Mouse (Mus musculus) intestine, postnatal 0 days (tissue): ENCODE results near the gene Cyfip2. TPM values are rescaled to one million over a fixed set of nuclear protein-coding genes. Genes with fewer than 3 reads are reported as not detected.
A peak's percentile ranks its signal among the peaks of the same experiment; 100 is the strongest.

Experiments
- ATAC-seq: fragments of 200-750 bp; cut with Nextera tagmentation; 2 replicates; pipeline ENCODE4 v1.8.0; 2017; ENCODE audit warnings: mild to moderate bottlenecking, moderate TSS enrichment, moderate library complexity
- H3K27ac ChIP-seq: fragments of 300-500 bp; sonication (generic); 2 replicates; pipeline ENCODE4 v1.5.1; 2014; ENCODE audit warnings: mild to moderate bottlenecking, low read depth, low read length, moderate library complexity
- H3K27me3 ChIP-seq: fragments of 300-500 bp; sonication (generic); replicated peaks from 2 replicates; pipeline ENCODE4 v1.6.1; 2014; ENCODE audit warnings: low read length, mixed read lengths; ENCODE audit not compliant: control insufficient read depth, insufficient read depth
- H3K36me3 ChIP-seq: fragments of 300-500 bp; sonication (generic); 2 replicates; pipeline ENCODE4 v1.6.1; 2014; ENCODE audit warnings: mild to moderate bottlenecking, moderate library complexity; ENCODE audit not compliant: control insufficient read depth, insufficient read depth
- H3K4me1 ChIP-seq: fragments of 300-500 bp; sonication (generic); replicated peaks from 2 replicates; pipeline ENCODE4 v1.6.1; 2014; ENCODE audit warnings: antibody characterized with exemption, low read length, mixed read lengths; ENCODE audit not compliant: control insufficient read depth, insufficient read depth
- H3K4me2 ChIP-seq: fragments of 300-500 bp; sonication (generic); replicated peaks from 2 replicates; pipeline ENCODE4 v1.6.1; 2014; ENCODE audit warnings: low read depth, mild to moderate bottlenecking, moderate library complexity
- H3K4me3 ChIP-seq: fragments of 300-500 bp; sonication (generic); 2 replicates; pipeline ENCODE4 v1.5.1; 2014; ENCODE audit warnings: low read depth, low read length
- H3K9ac ChIP-seq: fragments of 300-500 bp; sonication (generic); 2 replicates; pipeline ENCODE4 v1.6.1; 2014; ENCODE audit warnings: mild to moderate bottlenecking, low read depth, low read length
- H3K9me3 ChIP-seq: fragments of 300-500 bp; sonication (generic); 2 replicates; pipeline ENCODE4 v1.6.1; 2016; ENCODE audit warnings: mixed run types; ENCODE audit not compliant: control insufficient read depth
- CTCF ChIP-seq: sonication (generic); IDR thresholded peaks from 2 replicates; pipeline ENCODE4 v1.5.1; 2016; ENCODE audit warnings: low read depth, mild to moderate bottlenecking, control low read depth, antibody characterized with exemption, moderate library complexity
- WGBS: fragments of 180-500 bp; shearing (Covaris S2); extraction: QIAGEN DNeasy Blood & Tissue Kit; methylation state at CpG from one replicate; pipeline ENCODE4 v1.1.7; 2014; 5-methylcytosine and 5-hydroxymethylcytosine counted together
- microRNA-seq: library from miRNA; unstranded; fragments of <30 nt; microRNA quantifications from one replicate; pipeline ENCODE4, GENCODE M21; 2016
- polyA plus RNA-seq: library from polyadenylated mRNA; unstranded; fragments of >200 nt; fragmentation: Nextera tagmentation; extraction: Ambion mirVana; gene quantifications from 2 replicates; pipeline ENCODE4 v1.2.1, GENCODE M21; 2015

Cyfip2 gene
- polyA plus RNA-seq, 1 experiment from 2014 or later = 2.0 TPM

GRCm38 (mm10) chr11:46157462-46157861, 155.2 kb downstream of the Cyfip2 start:
- ATAC-seq = no peak

GRCm38 (mm10) chr11:46156945-46157344, 155.7 kb downstream of the Cyfip2 start:
- ATAC-seq = no peak
- TF ChIP-seq CTCF = no peak
- H3K4me1 ChIP-seq = no peaks in the 10 kb centered on the region
- H3K4me2 ChIP-seq = no peak overlapping the region
- no peak overlapping the region for H3K9ac ChIP-seq
- no peaks in the 10 kb centered on the region for H3K9me3 ChIP-seq
- H3K36me3 ChIP-seq = no peaks in the 10 kb centered on the region
- H3K27me3 ChIP-seq = no peaks in the 10 kb centered on the region
- H3K27ac ChIP-seq = no peak overlapping the region
- WGBS = 89% methylated on average over 8 of the region's 8 CpGs
- H3K4me3 ChIP-seq = no peak overlapping the region

More at GRCm38 (mm10) chr11:46157462-46157861, 155.2 kb downstream of the Cyfip2 start:
- H3K36me3 ChIP-seq = no peaks in the 10 kb centered on the region
- no peak overlapping the region for H3K4me3 ChIP-seq
- no peaks in the 10 kb centered on the region for H3K4me1 ChIP-seq
- H3K27ac ChIP-seq = no peak overlapping the region
- H3K4me2 ChIP-seq = no peak overlapping the region
- H3K27me3 ChIP-seq = no peaks in the 10 kb centered on the region
- H3K9me3 ChIP-seq = no peaks in the 10 kb centered on the region
- TF ChIP-seq CTCF = peak; percentile 43
- no peak overlapping the region for H3K9ac ChIP-seq

DNA sequence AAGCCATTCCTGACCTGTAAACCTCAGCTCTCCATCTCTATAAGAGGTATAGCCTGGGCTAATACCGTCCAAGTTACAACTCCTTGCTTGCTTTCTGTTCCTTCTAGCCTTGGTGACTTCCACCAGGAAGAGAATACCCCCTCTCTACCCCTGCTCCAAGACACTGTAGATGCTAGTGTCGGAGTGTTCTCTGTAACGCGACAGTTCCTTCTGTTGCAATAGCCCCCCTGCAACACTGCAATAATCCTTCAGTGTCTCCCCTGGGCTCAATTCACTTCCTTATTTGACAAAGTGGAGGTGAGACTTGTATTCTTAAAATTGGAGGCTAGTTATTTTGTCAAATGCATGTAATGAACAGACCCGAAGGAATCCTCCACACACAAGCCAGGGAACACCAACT, 166.0 kb downstream of the Cyfip2 start:
- no peak for TF ChIP-seq CTCF
- Histone ChIP-seq H3K27ac (no peak overlapping the region), H3K4me1 (no peaks in the 10 kb centered on the region), H3K9ac (no peak overlapping the region), H3K4me2 (no peak overlapping the region), H3K9me3 (no peaks in the 10 kb centered on the region), H3K4me3 (no peak overlapping the region), H3K27me3 (no peaks in the 10 kb centered on the region), H3K36me3 (no peaks in the 10 kb centered on the region; the same call in 1 of the 2 replicates)
- no peak for ATAC-seq
- 88% methylated on average over 5 of the region's 5 CpGs for WGBS

DNA sequence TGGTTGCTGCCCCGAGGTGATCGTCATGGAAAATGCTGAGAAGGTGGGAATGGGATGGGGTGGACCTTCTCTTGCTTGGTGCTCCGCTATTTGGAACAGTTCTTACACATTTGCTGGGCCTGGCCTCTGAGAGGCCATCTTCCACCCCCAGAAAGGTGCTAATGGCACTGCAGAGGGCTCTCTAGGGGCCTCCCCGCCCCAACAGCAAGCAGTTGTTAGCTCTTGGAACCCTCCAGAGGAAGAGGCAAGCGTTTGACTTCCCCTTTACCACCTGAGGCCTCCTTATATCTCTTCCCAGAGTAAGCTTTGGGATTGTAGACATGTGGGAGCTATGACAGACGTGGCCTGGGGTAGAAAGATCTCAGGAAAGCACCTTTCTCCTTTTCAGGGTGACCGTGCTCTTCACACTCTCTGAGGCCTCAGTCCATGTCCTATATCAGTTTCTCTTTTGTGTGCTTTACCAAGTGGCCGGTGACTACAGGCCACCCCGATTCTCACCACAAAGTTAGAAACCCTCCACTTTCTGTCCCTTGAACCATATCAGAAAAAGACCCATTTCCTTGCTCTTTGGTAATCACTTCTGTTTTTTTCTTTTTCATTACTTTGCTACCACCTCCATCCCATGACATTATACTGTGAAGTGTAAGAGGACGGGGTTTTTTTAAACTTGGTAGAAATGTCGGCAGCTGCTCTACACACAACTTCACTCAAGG, 167.3 kb downstream of the Cyfip2 start:
- Histone ChIP-seq H3K36me3 (peaks cover 7% of the 10 kb centered on the region; the same call in 1 of the 2 replicates), H3K27ac (no peak overlapping the region), H3K4me3 (no peak overlapping the region), H3K9ac (no peak overlapping the region), H3K4me2 (no peak overlapping the region), H3K4me1 (no peaks in the 10 kb centered on the region), H3K9me3 (no peaks in the 10 kb centered on the region), H3K27me3 (no peaks in the 10 kb centered on the region)
- 91% methylated on average over 11 of the region's 11 CpGs for WGBS
- no peak for ATAC-seq
- TF ChIP-seq CTCF = no peak

Small RNA genes within 50 kb of the gene (microRNA-seq; reads per million reads assigned to microRNA genes)
- gene Mir7239 = not detected

Other genes with a start within 250 kb of the Cyfip2 start
- gene Nipal4, start 146.4 kb downstream of the Cyfip2 start, polyA plus RNA-seq = 2.1 and 2.9 TPM in 2 replicates
- gene Fndc9, start 77.3 kb downstream of the Cyfip2 start, polyA plus RNA-seq = 0.10 and 0.17 TPM in 2 replicates
- gene Itk, start 76.7 kb upstream of the Cyfip2 start, polyA plus RNA-seq = 0.07 and 0.09 TPM in 2 replicates
- not detected in 2 replicates for gene Fam71b, start 83.7 kb upstream of the Cyfip2 start, polyA plus RNA-seq
- gene Med7, start 124.1 kb upstream of the Cyfip2 start, polyA plus RNA-seq = 40.6 and 43.0 TPM in 2 replicates
- 0.21 and 0.22 TPM in 2 replicates for gene Havcr2, start 142.1 kb upstream of the Cyfip2 start, polyA plus RNA-seq
- not detected in 2 replicates for gene Gm12169, start 211.4 kb upstream of the Cyfip2 start, polyA plus RNA-seq